Mouse (Mus musculus): ENCODE data around the gene Slc25a39.

GRCm38 (mm10) chr11:102448327-102448726 lies 40.6 kb upstream of the Slc25a39 start:
- TF ChIP-seq CTCF (IDR thresholded peaks at IDR 0.05; ENCODE audit: low read depth, low read length) (no peak), POLR2A (IDR thresholded peaks at IDR 0.05; ENCODE audit: extremely low read depth, insufficient read depth, low read length) (no peak)
